Mouse (Mus musculus): ENCODE measurements around the gene Unc93a2. TPM values are rescaled to one million over a fixed set of nuclear protein-coding genes. Genes with fewer than 3 reads are reported as not detected.

Unc93a2 gene
- total RNA-seq, 2 experiments from 2014 or later = not detected

Other genes starting within 250 kb of the Unc93a2 start
- 10 to 100 TPM; 27.1 to 28.5 TPM for gene Rps6ka2, start 215.3 kb downstream of the Unc93a2 start, total RNA-seq (2021)
- gene Tcp10a, start 60.8 kb downstream of the Unc93a2 start, total RNA-seq (2021) = not detected
- not detected for gene Ttll2, start 32.8 kb downstream of the Unc93a2 start, total RNA-seq (2021)
- not detected for gene Gm49630, start 13.5 kb downstream of the Unc93a2 start, total RNA-seq (2021)